Mouse (Mus musculus): ENCODE data around the gene Mrpl54. TPM values are rescaled to one million over a fixed set of nuclear protein-coding genes. Genes with fewer than 3 reads are reported as not detected.
"Not testable (repeated sequence)": the region's sequence is repeated elsewhere in the genome, so short reads cannot be mapped to it uniquely, and the experiment has no call there.

Mrpl54 gene
- polyA plus RNA-seq, 1 experiment from 2014 or later: 223 TPM

- H3K9me3 ChIP-seq (ENCODE audit: low read depth, low read length): no peaks in the 10 kb centered on the region
- H3K9ac ChIP-seq: no peak overlapping the region
- peaks cover 37% of the 10 kb centered on the region for H3K27me3 ChIP-seq (ENCODE audit: insufficient read depth, low read length)
- ATAC-seq (ENCODE audit: insufficient read depth) (no peak), DNase-seq (no peak)
- H3K36me3 ChIP-seq (ENCODE audit: insufficient read depth): no peaks in the 10 kb centered on the region
- H3K4me2 ChIP-seq: no peak overlapping the region; the same call in 1 of the 2 replicates
- WGBS: 12% methylated on average over 20 of the region's 20 CpGs
- no peak overlapping the region for H3K27ac ChIP-seq (ENCODE audit: low read depth)
- no peak for TF ChIP-seq CTCF (IDR thresholded peaks at IDR 0.05; ENCODE audit: low read depth)
- no peak overlapping the region for H3K4me3 ChIP-seq (ENCODE audit: low read depth, low read length)
- peaks cover 4% of the 10 kb centered on the region; the same call in 1 of the 2 replicates for H3K4me1 ChIP-seq (ENCODE audit: insufficient read depth)
Observed at GRCm38 (mm10) chr10:81229735-81230437, 36.8 kb downstream of the Mrpl54 start.

GRCm38 (mm10) chr10:81223731-81224130 lies 43.0 kb downstream of the Mrpl54 start:
- ATAC-seq (ENCODE audit: insufficient read depth); DNase-seq: not testable (repeated sequence)
- 50% methylated on average over 2 of the region's 2 CpGs for WGBS

GRCm38 (mm10) chr10:81221402-81222015 lies 45.2 kb downstream of the Mrpl54 start:
- ATAC-seq (ENCODE audit: insufficient read depth): no peak
- 84% methylated on average over 5 of the region's 5 CpGs for WGBS

More at GRCm38 (mm10) chr10:81223731-81224130, 43.0 kb downstream of the Mrpl54 start:
- H3K4me3 ChIP-seq (ENCODE audit: low read depth, low read length); H3K4me2 ChIP-seq; H3K27ac ChIP-seq (ENCODE audit: low read depth); H3K9ac ChIP-seq; H3K36me3 ChIP-seq (ENCODE audit: insufficient read depth); H3K27me3 ChIP-seq (ENCODE audit: insufficient read depth, low read length); H3K4me1 ChIP-seq (ENCODE audit: insufficient read depth); H3K9me3 ChIP-seq (ENCODE audit: low read depth, low read length): not testable (repeated sequence)

GRCm38 (mm10) chr10:81217964-81218363 lies 48.8 kb downstream of the Mrpl54 start:
- no peak overlapping the region for H3K9ac ChIP-seq
- no peaks in the 10 kb centered on the region for H3K27me3 ChIP-seq (ENCODE audit: insufficient read depth, low read length)
- ATAC-seq (ENCODE audit: insufficient read depth) (peak; percentile 17; the same call in 1 of the 2 replicates), DNase-seq (peak; percentile 70)
- no peaks in the 10 kb centered on the region for H3K4me1 ChIP-seq (ENCODE audit: insufficient read depth)
- no peaks in the 10 kb centered on the region for H3K9me3 ChIP-seq (ENCODE audit: low read depth, low read length)
- H3K27ac ChIP-seq (ENCODE audit: low read depth): no peak overlapping the region
- no peak overlapping the region for H3K4me2 ChIP-seq
- no peaks in the 10 kb centered on the region for H3K36me3 ChIP-seq (ENCODE audit: insufficient read depth)
- WGBS: 28% methylated on average over 7 of the region's 7 CpGs
- TF ChIP-seq CTCF (IDR thresholded peaks at IDR 0.05; ENCODE audit: low read depth): peak; percentile 82
- H3K4me3 ChIP-seq (ENCODE audit: low read depth, low read length): no peak overlapping the region

More at GRCm38 (mm10) chr10:81221402-81222015, 45.2 kb downstream of the Mrpl54 start:
- Histone ChIP-seq H3K9ac (no peak overlapping the region), H3K4me1 (ENCODE audit: insufficient read depth) (no peaks in the 10 kb centered on the region), H3K9me3 (ENCODE audit: low read depth, low read length) (no peaks in the 10 kb centered on the region), H3K4me3 (ENCODE audit: low read depth, low read length) (no peak overlapping the region), H3K27me3 (ENCODE audit: insufficient read depth, low read length) (no peaks in the 10 kb centered on the region), H3K27ac (ENCODE audit: low read depth) (no peak overlapping the region), H3K36me3 (ENCODE audit: insufficient read depth) (no peaks in the 10 kb centered on the region), H3K4me2 (no peak overlapping the region)
- DNase-seq: no peak
- TF ChIP-seq CTCF (IDR thresholded peaks at IDR 0.05; ENCODE audit: low read depth): no peak

- not testable (repeated sequence) for H3K9ac ChIP-seq; H3K27ac ChIP-seq (ENCODE audit: low read depth); H3K4me1 ChIP-seq (ENCODE audit: insufficient read depth); H3K27me3 ChIP-seq (ENCODE audit: insufficient read depth, low read length); H3K36me3 ChIP-seq (ENCODE audit: insufficient read depth); H3K4me2 ChIP-seq; H3K4me3 ChIP-seq (ENCODE audit: low read depth, low read length); ATAC-seq (ENCODE audit: insufficient read depth); H3K9me3 ChIP-seq (ENCODE audit: low read depth, low read length)
- peak; percentile 60 for DNase-seq
- WGBS: 15% methylated on average over 1 of the region's 1 CpGs
- TF ChIP-seq CTCF (IDR thresholded peaks at IDR 0.05; ENCODE audit: low read depth): peak; percentile 65
Observed at GRCm38 (mm10) chr10:81217267-81217666, 49.5 kb downstream of the Mrpl54 start.

GRCm38 (mm10) chr10:81216810-81217209 lies 49.9 kb downstream of the Mrpl54 start:
- Histone ChIP-seq H3K9me3 (ENCODE audit: low read depth, low read length) (no peaks in the 10 kb centered on the region), H3K27me3 (ENCODE audit: insufficient read depth, low read length) (no peaks in the 10 kb centered on the region), H3K27ac (ENCODE audit: low read depth) (no peak overlapping the region), H3K36me3 (ENCODE audit: insufficient read depth) (no peaks in the 10 kb centered on the region), H3K4me3 (ENCODE audit: low read depth, low read length) (no peak overlapping the region), H3K4me1 (ENCODE audit: insufficient read depth) (no peaks in the 10 kb centered on the region), H3K4me2 (no peak overlapping the region), H3K9ac (no peak overlapping the region)
- 77% methylated on average over 6 of the region's 6 CpGs for WGBS
- DNase-seq (no peak), ATAC-seq (ENCODE audit: insufficient read depth) (no peak)
- no peak for TF ChIP-seq CTCF (IDR thresholded peaks at IDR 0.05; ENCODE audit: low read depth)

GRCm38 (mm10) chr10:81216260-81216659 lies 50.5 kb downstream of the Mrpl54 start:
- 82% methylated on average over 6 of the region's 6 CpGs for WGBS
- Histone ChIP-seq H3K4me1 (ENCODE audit: insufficient read depth) (no peaks in the 10 kb centered on the region), H3K36me3 (ENCODE audit: insufficient read depth) (no peaks in the 10 kb centered on the region), H3K27me3 (ENCODE audit: insufficient read depth, low read length) (no peaks in the 10 kb centered on the region), H3K9ac (no peak overlapping the region), H3K4me2 (no peak overlapping the region), H3K27ac (ENCODE audit: low read depth) (no peak overlapping the region), H3K9me3 (ENCODE audit: low read depth, low read length) (no peaks in the 10 kb centered on the region), H3K4me3 (ENCODE audit: low read depth, low read length) (no peak overlapping the region)
- ATAC-seq (ENCODE audit: insufficient read depth): no peak
- DNase-seq: no peak
- TF ChIP-seq CTCF (IDR thresholded peaks at IDR 0.05; ENCODE audit: low read depth): no peak

Small RNA genes lying within 50 kb of the gene (microRNA-seq; reads per million reads assigned to microRNA genes)
- 7.1 reads per million, percentile 22 among the genes with 10 or more reads in this experiment for gene Mir3057 (ENCODE audit: borderline number of aligned reads)

Other genes with a start within 250 kb of the Mrpl54 start
- 0.08 and 0.09 TPM in 2 replicates for gene Diras1, start 241.3 kb downstream of the Mrpl54 start, polyA plus RNA-seq (2014; fragmentation: Nextera tagmentation; extraction: Ambion mirVana)
- 11.7 and 15.2 TPM in 2 replicates for gene Slc39a3, start 229.5 kb downstream of the Mrpl54 start, polyA plus RNA-seq (2014; fragmentation: Nextera tagmentation; extraction: Ambion mirVana)
- gene Sgta, start 206.8 kb downstream of the Mrpl54 start, polyA plus RNA-seq (2014; fragmentation: Nextera tagmentation; extraction: Ambion mirVana): 172 and 186 TPM in 2 replicates
- gene Thop1, start 196.9 kb downstream of the Mrpl54 start, polyA plus RNA-seq (2014; fragmentation: Nextera tagmentation; extraction: Ambion mirVana): 48.1 and 55.9 TPM in 2 replicates
- 0.41 and 0.58 TPM in 2 replicates for gene Creb3l3, start 168.1 kb downstream of the Mrpl54 start, polyA plus RNA-seq (2014; fragmentation: Nextera tagmentation; extraction: Ambion mirVana)
- gene Map2k2, start 161.0 kb downstream of the Mrpl54 start, polyA plus RNA-seq (2014; fragmentation: Nextera tagmentation; extraction: Ambion mirVana): 180 and 199 TPM in 2 replicates
- 22.4 and 25.0 TPM in 2 replicates for gene Zbtb7a, start 131.7 kb downstream of the Mrpl54 start, polyA plus RNA-seq (2014; fragmentation: Nextera tagmentation; extraction: Ambion mirVana)
- gene Pias4, start 99.0 kb downstream of the Mrpl54 start, polyA plus RNA-seq (2014; fragmentation: Nextera tagmentation; extraction: Ambion mirVana): 38.7 and 47.9 TPM in 2 replicates
- gene Eef2, start 90.3 kb downstream of the Mrpl54 start, polyA plus RNA-seq (2014; fragmentation: Nextera tagmentation; extraction: Ambion mirVana): 481 and 493 TPM in 2 replicates
- 52.6 and 55.8 TPM in 2 replicates for gene Dapk3, start 83.9 kb downstream of the Mrpl54 start, polyA plus RNA-seq (2014; fragmentation: Nextera tagmentation; extraction: Ambion mirVana)
- gene 4930442H23Rik, start 83.1 kb downstream of the Mrpl54 start, polyA plus RNA-seq (2014; fragmentation: Nextera tagmentation; extraction: Ambion mirVana): not detected in 2 replicates
- gene Nmrk2, start 64.9 kb downstream of the Mrpl54 start, polyA plus RNA-seq (2014; fragmentation: Nextera tagmentation; extraction: Ambion mirVana): 0.23 TPM in 1 of 2 replicates, not detected in the other
- not detected in 2 replicates for gene Atcay, start 36.1 kb downstream of the Mrpl54 start, polyA plus RNA-seq (2014; fragmentation: Nextera tagmentation; extraction: Ambion mirVana)
- 3.4 and 3.6 TPM in 2 replicates for gene Zfr2, start 33.8 kb downstream of the Mrpl54 start, polyA plus RNA-seq (2014; fragmentation: Nextera tagmentation; extraction: Ambion mirVana)
- gene Matk, start 14.0 kb downstream of the Mrpl54 start, polyA plus RNA-seq (2014; fragmentation: Nextera tagmentation; extraction: Ambion mirVana): 2.0 and 2.9 TPM in 2 replicates
- 50.4 and 50.8 TPM in 2 replicates for gene Apba3, start within 50 bp of the Mrpl54 start, polyA plus RNA-seq (2014; fragmentation: Nextera tagmentation; extraction: Ambion mirVana)
- gene Tjp3, start 24.6 kb upstream of the Mrpl54 start, polyA plus RNA-seq (2014; fragmentation: Nextera tagmentation; extraction: Ambion mirVana): 15.3 and 17.2 TPM in 2 replicates
- gene Pip5k1c, start 26.0 kb upstream of the Mrpl54 start, polyA plus RNA-seq (2014; fragmentation: Nextera tagmentation; extraction: Ambion mirVana): 50.8 and 58.6 TPM in 2 replicates
- gene Cactin, start 54.2 kb upstream of the Mrpl54 start, polyA plus RNA-seq (2014; fragmentation: Nextera tagmentation; extraction: Ambion mirVana): 34.3 and 42.9 TPM in 2 replicates
- 13.6 and 15.0 TPM in 2 replicates for gene Tbxa2r, start 61.8 kb upstream of the Mrpl54 start, polyA plus RNA-seq (2014; fragmentation: Nextera tagmentation; extraction: Ambion mirVana)
- gene Gipc3, start 76.3 kb upstream of the Mrpl54 start, polyA plus RNA-seq (2014; fragmentation: Nextera tagmentation; extraction: Ambion mirVana): 0.05 and 0.08 TPM in 2 replicates
- 98.7 and 105 TPM in 2 replicates for gene Hmg20b, start 83.5 kb upstream of the Mrpl54 start, polyA plus RNA-seq (2014; fragmentation: Nextera tagmentation; extraction: Ambion mirVana)
- 7.7 and 8.5 TPM in 2 replicates for gene Mfsd12, start 90.6 kb upstream of the Mrpl54 start, polyA plus RNA-seq (2014; fragmentation: Nextera tagmentation; extraction: Ambion mirVana)
- 0.65 and 0.92 TPM in 2 replicates for gene 4930404N11Rik, start 98.9 kb upstream of the Mrpl54 start, polyA plus RNA-seq (2014; fragmentation: Nextera tagmentation; extraction: Ambion mirVana)
- gene Fzr1, start 111.6 kb upstream of the Mrpl54 start, polyA plus RNA-seq (2014; fragmentation: Nextera tagmentation; extraction: Ambion mirVana): 109 and 116 TPM in 2 replicates
- 57.5 and 67.0 TPM in 2 replicates for gene Dohh, start 117.5 kb upstream of the Mrpl54 start, polyA plus RNA-seq (2014; fragmentation: Nextera tagmentation; extraction: Ambion mirVana)
- gene Gm48551, start 117.5 kb upstream of the Mrpl54 start, polyA plus RNA-seq (2014; fragmentation: Nextera tagmentation; extraction: Ambion mirVana): 2.8 and 3.8 TPM in 2 replicates
- gene Gm48552, start 122.1 kb upstream of the Mrpl54 start, polyA plus RNA-seq (2014; fragmentation: Nextera tagmentation; extraction: Ambion mirVana): 1.3 and 1.4 TPM in 2 replicates
- 2.8 and 3.3 TPM in 2 replicates for gene Smim24, start 126.1 kb upstream of the Mrpl54 start, polyA plus RNA-seq (2014; fragmentation: Nextera tagmentation; extraction: Ambion mirVana)
- gene Nfic, start 188.7 kb upstream of the Mrpl54 start, polyA plus RNA-seq (2014; fragmentation: Nextera tagmentation; extraction: Ambion mirVana): 86.0 and 86.5 TPM in 2 replicates
- 0.09 and 0.30 TPM in 2 replicates for gene Celf5, start 215.8 kb upstream of the Mrpl54 start, polyA plus RNA-seq (2014; fragmentation: Nextera tagmentation; extraction: Ambion mirVana)
- 82.1 and 97.3 TPM in 2 replicates for gene Ncln, start 229.5 kb upstream of the Mrpl54 start, polyA plus RNA-seq (2014; fragmentation: Nextera tagmentation; extraction: Ambion mirVana)
- 1.3 and 1.7 TPM in 2 replicates for gene S1pr4, start 233.2 kb upstream of the Mrpl54 start, polyA plus RNA-seq (2014; fragmentation: Nextera tagmentation; extraction: Ambion mirVana)